27 mouse cellular contexts compared by ENCODE assay signal in the genomic region with DNA sequence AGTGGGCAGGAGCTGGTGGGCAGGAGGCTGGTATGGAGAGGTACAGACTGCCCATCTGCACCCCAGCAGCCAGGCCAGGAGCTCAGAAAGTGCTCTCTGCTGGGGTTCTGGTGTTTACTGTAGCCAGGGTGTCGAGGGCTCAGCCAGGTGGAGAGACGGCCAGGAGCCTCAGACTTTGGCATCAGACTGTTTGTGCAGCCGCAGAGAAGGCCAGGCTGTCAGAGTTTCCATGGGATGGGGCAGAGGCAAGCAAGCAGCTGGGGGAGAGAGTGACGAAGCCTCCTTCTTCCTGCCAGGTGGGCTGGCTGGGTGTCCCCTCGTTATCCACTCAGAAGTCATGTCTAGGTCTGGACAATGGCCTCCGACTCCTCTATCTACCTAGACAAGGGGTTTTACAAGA. TPM values are rescaled to one million over a fixed set of nuclear protein-coding genes. Genes with fewer than 3 reads are reported as not detected.
DNase-seq lines count a peak whose midpoint lies in the region; ATAC-seq and TF ChIP-seq lines count a peak whose summit lies in the region.
"Had no signal": no experiment of that assay in that cellular context is flagged by ENCODE, and none has a peak within 500 bp of the region (broad histone marks: within the 10 kb centered on the region; RNA-seq: fewer than 3 reads in every experiment).

No protein-coding gene starts in this region.

- no peak overlapping the region for H3K4me2 ChIP-seq in liver, embryonic 16.5 days (ENCODE audit: low read depth, low read length)
- H3K4me2 ChIP-seq in liver, postnatal 0 days (ENCODE audit: low read depth, low read length), result no peak overlapping the region
- no peak overlapping the region for H3K4me2 ChIP-seq in limb, embryonic 15.5 days
- H3K4me2 ChIP-seq: embryonic facial prominence, embryonic 15.5 days; heart, embryonic 11.5 days; heart, embryonic 15.5 days; hindbrain, embryonic 15.5 days had no signal

- H3K36me3 ChIP-seq in liver, adult 2 months (ENCODE audit: control insufficient read depth, insufficient read depth, low read length), result no peaks in the 10 kb centered on the region
- H3K36me3 ChIP-seq in liver, embryonic 16.5 days (ENCODE audit: control insufficient read depth, insufficient read depth), result no peaks in the 10 kb centered on the region
- H3K36me3 ChIP-seq in liver, postnatal 0 days (replicated peaks; ENCODE audit: insufficient read depth, low read length), result no peaks in the 10 kb centered on the region
- 0 out of 2 replicates have a peak, but pooled peaks cover 5% of the 10 kb centered on the region for H3K36me3 ChIP-seq in embryonic facial prominence, embryonic 10.5 days (replicated peaks)
- peaks cover 12% of the 10 kb centered on the region; the same call in 1 of the 2 replicates for H3K36me3 ChIP-seq in limb, embryonic 15.5 days
- H3K36me3 ChIP-seq: embryonic facial prominence, embryonic 15.5 days; heart, embryonic 15.5 days; hindbrain, embryonic 10.5 days; hindbrain, embryonic 15.5 days had no signal

- no peak for TF ChIP-seq POLR2A in liver, adult 2 months (IDR thresholded peaks at IDR 0.05; ENCODE audit: extremely low read depth, insufficient read depth, low read length)

- H3K4me1 ChIP-seq in liver, adult 2 months (ENCODE audit: control insufficient read depth, insufficient read depth, low read length), result peaks cover 6% of the 10 kb centered on the region; the same call in 1 of the 2 replicates
- H3K4me1 ChIP-seq in liver, embryonic 16.5 days (ENCODE audit: control insufficient read depth, low read depth, low read length), result peaks cover 4% of the 10 kb centered on the region
- peaks cover 8% of the 10 kb centered on the region for H3K4me1 ChIP-seq in liver, postnatal 0 days (ENCODE audit: insufficient read depth)
- H3K4me1 ChIP-seq in embryonic facial prominence, embryonic 10.5 days, result peaks cover 47% of the 10 kb centered on the region
- peaks cover 50% of the 10 kb centered on the region for H3K4me1 ChIP-seq in limb, embryonic 15.5 days

- TF ChIP-seq CTCF in liver, adult 2 months (IDR thresholded peaks at IDR 0.05; ENCODE audit: low read depth, low read length), result no peak
- no peak for TF ChIP-seq CTCF in liver, postnatal 0 days (IDR thresholded peaks at IDR 0.05; ENCODE audit: low read depth)

- peak; percentile 64 for ATAC-seq in liver, embryonic 16.5 days (ENCODE audit: low read depth)
- no peak for ATAC-seq in liver, postnatal 0 days
- ATAC-seq in limb, embryonic 15.5 days (ENCODE audit: insufficient number of reproducible peaks, low FRiP score, low TSS enrichment, low read depth), result no peak
- ATAC-seq: forebrain, embryonic 14.5 days; forebrain, postnatal 0 days had no signal

- H3K9me3 ChIP-seq in liver, embryonic 16.5 days (replicated peaks; ENCODE audit: control insufficient read depth, low read length), result no peaks in the 10 kb centered on the region
- no peaks in the 10 kb centered on the region for H3K9me3 ChIP-seq in liver, postnatal 0 days (ENCODE audit: low read length)
- H3K9me3 ChIP-seq in embryonic facial prominence, embryonic 10.5 days, result no peaks in the 10 kb centered on the region
- no peaks in the 10 kb centered on the region for H3K9me3 ChIP-seq in limb, embryonic 15.5 days
- H3K9me3 ChIP-seq: embryonic facial prominence, embryonic 15.5 days; heart, embryonic 15.5 days; hindbrain, embryonic 15.5 days had no signal

- no peak overlapping the region for H3K27ac ChIP-seq in liver, adult 2 months (replicated peaks; ENCODE audit: insufficient read depth, low read depth, low read length)
- H3K27ac ChIP-seq in liver, embryonic 16.5 days (ENCODE audit: low read length), result no peak overlapping the region
- H3K27ac ChIP-seq in liver, postnatal 0 days (ENCODE audit: low read depth), result no peak overlapping the region
- 0 out of 2 replicates have a peak overlapping the region, but pooled peaks have one; percentile 12 for H3K27ac ChIP-seq in embryonic facial prominence, embryonic 10.5 days (replicated peaks)
- H3K27ac ChIP-seq in limb, embryonic 15.5 days, result 0 out of 2 replicates have a peak overlapping the region, but pooled peaks have one; percentile 11
- H3K27ac ChIP-seq: embryonic facial prominence, embryonic 15.5 days; gastrocnemius, adult 2 months; heart, embryonic 15.5 days; hindbrain, embryonic 10.5 days; hindbrain, embryonic 15.5 days had no signal

- no peak overlapping the region for H3K9ac ChIP-seq in liver, adult 2 months (ENCODE audit: low read depth, low read length)
- no peak overlapping the region for H3K9ac ChIP-seq in liver, embryonic 16.5 days (ENCODE audit: low read depth, low read length)
- no peak overlapping the region for H3K9ac ChIP-seq in liver, postnatal 0 days (replicated peaks)
- no peak overlapping the region for H3K9ac ChIP-seq in limb, embryonic 15.5 days
- H3K9ac ChIP-seq: embryonic facial prominence, embryonic 15.5 days; forebrain, postnatal 0 days; heart, embryonic 15.5 days; hindbrain, embryonic 15.5 days had no signal

- H3K27me3 ChIP-seq in liver, adult 2 months (ENCODE audit: control insufficient read depth, insufficient read depth, low read length), result peaks cover 5% of the 10 kb centered on the region; the same call in 1 of the 2 replicates
- H3K27me3 ChIP-seq in liver, embryonic 16.5 days (ENCODE audit: control insufficient read depth, insufficient read depth, low read depth, low read length), result peaks cover 32% of the 10 kb centered on the region
- H3K27me3 ChIP-seq in liver, postnatal 0 days (ENCODE audit: insufficient read depth, low read length), result peaks cover 27% of the 10 kb centered on the region
- peaks cover 73% of the 10 kb centered on the region for H3K27me3 ChIP-seq in embryonic facial prominence, embryonic 10.5 days (replicated peaks; ENCODE audit: low read depth, poor library complexity, severe bottlenecking)
- peaks cover 11% of the 10 kb centered on the region for H3K27me3 ChIP-seq in limb, embryonic 15.5 days

- no peaks in the 10 kb centered on the region for H3K79me2 ChIP-seq in liver, adult 2 months (ENCODE audit: control insufficient read depth, insufficient read depth, low read length)

- TF ChIP-seq EP300 in liver, postnatal 0 days (IDR thresholded peaks at IDR 0.05; ENCODE audit: low read depth), result no peak

- no peak overlapping the region for H3K4me3 ChIP-seq in liver, adult 2 months (ENCODE audit: insufficient read depth, low read depth, low read length)
- H3K4me3 ChIP-seq in liver, embryonic 16.5 days (ENCODE audit: low read depth, low read length), result no peak overlapping the region
- no peak overlapping the region for H3K4me3 ChIP-seq in liver, postnatal 0 days (ENCODE audit: low read depth, low read length)
- H3K4me3 ChIP-seq in embryonic facial prominence, embryonic 10.5 days, result no peak overlapping the region
- no peak overlapping the region for H3K4me3 ChIP-seq in limb, embryonic 15.5 days
- H3K4me3 ChIP-seq: embryonic facial prominence, embryonic 15.5 days; gastrocnemius, adult 2 months; heart, embryonic 15.5 days; hindbrain, embryonic 10.5 days; hindbrain, embryonic 15.5 days had no signal

- DNase-seq in liver, adult 2 months (ENCODE audit: extremely low read depth, low read depth, low spot score), result peak; percentile 41
- no peak for DNase-seq in liver
- DNase-seq in liver, postnatal 0 days, result no peak
- DNase-seq in embryonic facial prominence, embryonic 10.5 days (ENCODE audit: low spot score), result no peak
- no peak for DNase-seq in testis, postnatal 10 days (ENCODE audit: low spot score)
- DNase-seq: adrenal gland, adult 2 months; adrenal gland, postnatal 14 days; B cell, adult 2 months; cerebellum, adult 11 months; cerebellum, adult 8-10 months; cerebellum, postnatal 36 days; embryo, embryonic 11 days; forebrain, postnatal 0 days; gastrocnemius, adult 2 months; gastrocnemius, postnatal 14 days; heart, adult 11 months; heart, postnatal 10 days; heart, postnatal 36 days had no signal

- WGBS in liver, adult 2 months, result 39% methylated on average over 6 of the region's 6 CpGs
- 49% methylated on average over 6 of the region's 6 CpGs for WGBS in liver, embryonic 16.5 days (ENCODE audit: insufficient replicate concordance)
- WGBS in liver, postnatal 0 days (ENCODE audit: insufficient replicate concordance), result 50% methylated on average over 6 of the region's 6 CpGs
- WGBS in embryonic facial prominence, embryonic 10.5 days, result 65% methylated on average over 6 of the region's 6 CpGs
- WGBS in limb, embryonic 15.5 days, result 59% methylated on average over 6 of the region's 6 CpGs

RNA-seq across cellular contexts. Expression of gene Col8a2, which starts 8.6 kb away (rescaled TPM):
- 0.07 and 0.09 TPM in 2 replicates for total RNA-seq in liver, adult 2 months (2014; rRNA removed)
- polyA plus RNA-seq in liver, adult 2 months (2012; rRNA removed), result 0.10 and 0.17 TPM in 2 replicates
- 0.57 and 0.71 TPM in 2 replicates for polyA plus RNA-seq in liver, embryonic 16.5 days (2015; fragmentation: Nextera tagmentation; extraction: Ambion mirVana)
- polyA plus RNA-seq in liver, postnatal 0 days (2015; fragmentation: Nextera tagmentation; extraction: Ambion mirVana), result 0.25 and 0.26 TPM in 2 replicates
- polyA plus RNA-seq in embryonic facial prominence, embryonic 10.5 days (2016; fragmentation: Nextera tagmentation; extraction: Ambion mirVana), result 7.3 and 11.2 TPM in 2 replicates
- 71.2 and 79.7 TPM in 2 replicates for polyA plus RNA-seq in limb, embryonic 15.5 days (2015; fragmentation: Nextera tagmentation; extraction: Ambion mirVana)
- total RNA-seq: MEL had no signal

RNA-seq across cellular contexts. Expression of gene Adprhl2, which starts 26.4 kb away (rescaled TPM):
- total RNA-seq in liver, adult 2 months (2014; rRNA removed), result 12.1 and 13.2 TPM in 2 replicates
- polyA plus RNA-seq in liver, adult 2 months (2012; rRNA removed), result 24.4 and 27.6 TPM in 2 replicates
- polyA plus RNA-seq in liver, embryonic 16.5 days (2015; fragmentation: Nextera tagmentation; extraction: Ambion mirVana), result 23.7 and 26.1 TPM in 2 replicates
- polyA plus RNA-seq in liver, postnatal 0 days (2015; fragmentation: Nextera tagmentation; extraction: Ambion mirVana), result 31.9 and 34.3 TPM in 2 replicates
- polyA plus RNA-seq in embryonic facial prominence, embryonic 10.5 days (2016; fragmentation: Nextera tagmentation; extraction: Ambion mirVana), result 92.3 and 93.2 TPM in 2 replicates
- polyA plus RNA-seq in limb, embryonic 15.5 days (2015; fragmentation: Nextera tagmentation; extraction: Ambion mirVana), result 79.2 and 82.9 TPM in 2 replicates

RNA-seq across cellular contexts. Expression of gene Tekt2, which starts 30.3 kb away (rescaled TPM):
- total RNA-seq in liver, adult 2 months (2014; rRNA removed), result 0.20 and 0.37 TPM in 2 replicates
- 0.20 and 0.43 TPM in 2 replicates for polyA plus RNA-seq in liver, adult 2 months (2012; rRNA removed)
- 0.17 and 0.46 TPM in 2 replicates for polyA plus RNA-seq in liver, embryonic 16.5 days (2015; fragmentation: Nextera tagmentation; extraction: Ambion mirVana)
- polyA plus RNA-seq in liver, postnatal 0 days (2015; fragmentation: Nextera tagmentation; extraction: Ambion mirVana), result 0.17 and 0.26 TPM in 2 replicates
- polyA plus RNA-seq in embryonic facial prominence, embryonic 10.5 days (2016; fragmentation: Nextera tagmentation; extraction: Ambion mirVana), result 1.4 TPM in 2 replicates
- polyA plus RNA-seq in limb, embryonic 15.5 days (2015; fragmentation: Nextera tagmentation; extraction: Ambion mirVana), result 15.9 and 16.6 TPM in 2 replicates
- total RNA-seq: MEL had no signal

RNA-seq across cellular contexts. Expression of gene Trappc3, which starts 33.0 kb away (rescaled TPM):
- 38.2 and 45.8 TPM in 2 replicates for total RNA-seq in liver, adult 2 months (2014; rRNA removed)
- 24.1 and 30.6 TPM in 2 replicates for polyA plus RNA-seq in liver, adult 2 months (2012; rRNA removed)
- 29.3 and 32.4 TPM in 2 replicates for polyA plus RNA-seq in liver, embryonic 16.5 days (2015; fragmentation: Nextera tagmentation; extraction: Ambion mirVana)
- 39.0 and 39.2 TPM in 2 replicates for polyA plus RNA-seq in liver, postnatal 0 days (2015; fragmentation: Nextera tagmentation; extraction: Ambion mirVana)
- polyA plus RNA-seq in embryonic facial prominence, embryonic 10.5 days (2016; fragmentation: Nextera tagmentation; extraction: Ambion mirVana), result 91.8 and 92.3 TPM in 2 replicates
- polyA plus RNA-seq in limb, embryonic 15.5 days (2015; fragmentation: Nextera tagmentation; extraction: Ambion mirVana), result 120 and 128 TPM in 2 replicates

RNA-seq across cellular contexts. Expression of gene Map7d1, which starts 39.0 kb away (rescaled TPM):
- 7.5 and 8.2 TPM in 2 replicates for total RNA-seq in liver, adult 2 months (2014; rRNA removed)
- polyA plus RNA-seq in liver, adult 2 months (2012; rRNA removed), result 18.5 and 19.1 TPM in 2 replicates
- polyA plus RNA-seq in liver, embryonic 16.5 days (2015; fragmentation: Nextera tagmentation; extraction: Ambion mirVana), result 4.6 and 5.8 TPM in 2 replicates
- 7.2 and 10.0 TPM in 2 replicates for polyA plus RNA-seq in liver, postnatal 0 days (2015; fragmentation: Nextera tagmentation; extraction: Ambion mirVana)
- 60.9 and 62.9 TPM in 2 replicates for polyA plus RNA-seq in embryonic facial prominence, embryonic 10.5 days (2016; fragmentation: Nextera tagmentation; extraction: Ambion mirVana)
- 46.5 and 50.3 TPM in 2 replicates for polyA plus RNA-seq in limb, embryonic 15.5 days (2015; fragmentation: Nextera tagmentation; extraction: Ambion mirVana)

Comparison
In these comparisons a context has a peak if more than half of its experiments do, and no peak if none do; other contexts are left out.
1. H3K27ac ChIP-seq: peak in embryonic facial prominence, embryonic 10.5 days (single experiment) and limb, embryonic 15.5 days (single experiment); none in liver, adult 2 months (single experiment), liver, embryonic 16.5 days (single experiment) and liver, postnatal 0 days (single experiment).